Mouse (Mus musculus) spleen, adult 12 weeks (tissue): ENCODE measurements around the gene Mrps6.
"Not testable (repeated sequence)": the region's sequence is repeated elsewhere in the genome, so short reads cannot be mapped to it uniquely, and the experiment has no call there.

Source experiments
- DNase-seq: peaks from one replicate; pipeline ENCODE4 v3.0.0; 2022; ENCODE audit warnings: low spot score

The Mrps6 gene

DNA sequence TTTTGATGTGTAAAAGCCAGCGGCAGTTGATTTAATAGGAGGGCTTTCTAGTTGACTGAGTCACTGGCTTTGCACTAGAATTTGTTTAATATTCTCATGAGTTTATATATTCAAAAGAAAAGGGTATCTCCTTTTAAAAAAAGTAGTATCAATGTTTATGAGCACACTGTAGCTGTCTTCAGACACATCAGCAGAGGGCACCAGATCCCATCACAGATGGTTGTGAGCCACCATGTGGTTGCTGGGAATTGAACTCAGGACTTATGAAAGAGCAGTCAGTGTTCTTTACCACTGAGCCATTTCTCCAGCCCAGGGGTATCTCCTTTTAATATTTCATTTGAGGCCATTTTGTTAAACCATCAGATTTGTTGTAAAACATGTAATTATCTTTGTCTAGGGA is 4.8 kb downstream of the Mrps6 start:
- DNase-seq = no peak

DNA sequence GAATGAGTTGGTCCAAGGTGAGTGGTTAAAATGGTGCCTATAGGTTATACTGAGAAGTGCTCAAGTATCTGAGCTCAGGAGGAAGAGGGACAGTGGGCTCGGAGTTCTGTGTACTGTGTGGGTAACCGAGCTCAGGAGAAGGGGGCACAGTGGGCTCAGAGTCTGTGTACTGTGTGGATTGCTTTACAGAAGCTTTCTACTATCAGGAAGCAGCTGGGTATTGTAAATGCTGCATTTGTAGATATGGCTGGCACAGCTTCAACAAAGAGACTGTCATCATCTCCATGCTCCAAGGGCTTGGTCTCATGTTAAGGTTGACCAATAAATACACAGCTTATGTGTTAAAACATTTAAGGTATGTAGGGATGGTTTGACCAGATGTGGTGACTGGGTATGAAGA is 6.7 kb downstream of the Mrps6 start:
- DNase-seq = no peak

DNA sequence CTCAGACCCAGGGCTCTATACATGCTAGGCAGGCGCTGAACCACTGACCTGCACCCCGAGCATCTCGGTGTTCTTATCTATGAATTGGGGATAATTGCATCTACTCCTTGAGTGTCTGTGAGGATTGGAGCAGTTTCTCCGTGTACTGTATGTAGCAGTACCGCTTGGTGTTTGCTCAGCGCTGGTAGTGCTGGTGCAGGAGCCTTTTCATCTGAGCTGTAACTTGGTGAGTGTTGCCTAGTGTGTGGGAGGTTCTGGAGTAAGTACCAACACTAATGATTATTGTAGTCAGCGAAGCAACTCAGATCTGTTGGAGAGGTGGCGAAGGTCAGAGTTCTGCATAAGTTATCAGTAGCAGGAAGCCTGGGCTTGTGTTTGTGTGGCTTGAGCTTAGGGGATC is 12.3 kb downstream of the Mrps6 start:
- DNase-seq = no peak

- no peak for DNase-seq
These were observed 18.7 kb downstream of the Mrps6 start for GRCm38 (mm10) chr16:92076797-92077196.

DNA sequence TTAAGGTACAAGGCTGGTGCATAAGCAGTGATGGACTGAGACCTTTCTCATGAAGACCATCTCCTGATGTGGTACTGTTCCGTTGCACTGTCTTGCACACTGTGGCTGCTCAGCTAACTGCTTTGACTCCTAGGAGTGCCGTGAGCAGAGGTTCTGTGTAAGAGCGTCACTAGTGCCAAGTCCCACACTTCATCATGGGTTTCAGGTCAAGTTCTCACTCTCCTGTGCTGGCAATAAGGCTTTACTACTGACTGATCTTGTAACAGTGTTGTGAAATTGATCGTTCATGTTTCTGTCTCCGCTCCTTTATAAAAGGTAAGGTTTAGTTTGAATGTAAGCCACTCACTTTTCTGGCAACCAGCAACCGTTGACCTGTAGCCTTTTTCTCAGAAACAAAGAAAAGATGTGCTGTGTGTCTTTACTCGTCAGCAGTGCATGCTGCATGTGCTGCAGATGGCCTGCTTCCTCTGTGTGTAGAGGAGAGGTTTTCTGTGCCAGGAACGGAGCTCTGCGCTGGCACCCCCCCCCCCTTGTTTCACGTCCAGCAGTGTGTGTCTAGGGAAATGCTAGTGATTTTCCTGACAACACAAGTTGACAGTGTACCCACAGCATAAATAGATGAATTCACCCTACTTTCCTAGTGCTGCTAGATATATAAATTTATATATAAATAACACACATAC is 25.8 kb downstream of the Mrps6 start:
- DNase-seq = no peak

DNA sequence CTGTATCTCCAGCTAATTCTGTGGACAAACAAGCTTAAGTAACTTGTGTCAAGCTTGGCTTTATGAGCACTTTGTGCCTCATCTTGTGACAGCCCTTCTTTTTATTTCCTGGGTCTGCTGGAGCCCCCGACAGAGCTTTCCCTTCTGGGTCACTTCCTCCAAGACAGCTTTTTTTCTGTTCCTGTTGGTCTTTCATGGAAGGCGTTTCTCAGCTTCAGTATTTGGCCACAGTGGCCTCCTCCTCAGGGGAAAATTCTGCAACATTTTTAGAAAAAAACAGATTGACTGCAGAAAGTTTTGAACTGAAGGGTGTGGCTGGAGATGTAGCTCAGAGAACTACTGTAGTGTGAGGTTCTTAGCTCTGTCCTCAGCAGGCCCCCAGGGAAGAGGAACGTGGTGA is 31.2 kb downstream of the Mrps6 start:
- DNase-seq = no peak

- DNase-seq = no peak
These were observed 33.8 kb downstream of the Mrps6 start for GRCm38 (mm10) chr16:92091876-92092275.

GRCm38 (mm10) chr16:92098351-92099051 is 40.4 kb downstream of the Mrps6 start:
- no peak for DNase-seq

DNA sequence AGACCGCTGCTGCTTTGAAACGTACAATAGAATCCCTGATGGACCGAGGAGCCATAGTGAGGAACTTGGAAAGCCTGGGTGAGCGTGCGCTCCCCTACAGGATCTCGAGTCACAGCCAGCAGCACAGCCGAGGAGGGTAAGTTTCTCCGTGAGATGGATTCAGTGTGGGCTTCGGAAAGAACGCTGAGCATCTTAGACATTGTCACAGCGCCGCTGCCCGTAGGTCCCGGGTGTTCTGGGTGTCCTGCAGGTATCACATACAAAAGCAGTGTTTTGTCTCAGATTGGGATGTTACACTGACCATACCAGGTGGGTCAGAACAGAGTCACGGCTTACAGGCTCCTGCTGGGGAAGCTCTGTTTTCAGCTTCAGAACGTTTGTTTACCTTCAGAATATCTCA is 41.5 kb downstream of the Mrps6 start:
- DNase-seq = no peak

- no peak for DNase-seq
These were observed 42.0 kb downstream of the Mrps6 start for GRCm38 (mm10) chr16:92100111-92100510.

GRCm38 (mm10) chr16:92102115-92102514 is 44.0 kb downstream of the Mrps6 start:
- no peak for DNase-seq

DNA sequence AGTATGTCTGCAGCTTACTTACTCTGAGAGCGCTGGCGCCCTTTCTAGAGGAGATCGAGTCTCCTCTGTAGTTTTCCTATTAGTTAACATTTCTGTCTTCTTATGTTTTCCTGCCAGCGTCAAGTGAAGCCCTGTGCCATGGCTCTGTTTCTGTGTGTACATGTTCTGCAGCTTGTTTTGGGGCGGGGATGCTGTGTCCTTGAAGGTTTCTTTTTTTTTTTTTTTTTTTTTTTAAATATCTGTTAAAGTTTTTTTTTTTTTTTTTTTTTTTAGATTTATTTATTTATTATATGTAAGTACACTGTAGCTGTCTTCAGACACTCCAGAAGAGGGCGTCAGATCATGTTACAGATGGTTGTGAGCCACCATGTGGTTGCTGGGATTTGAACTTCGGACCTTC is 44.9 kb downstream of the Mrps6 start:
- not testable (repeated sequence) for DNase-seq

GRCm38 (mm10) chr16:92103572-92104331 is 45.7 kb downstream of the Mrps6 start:
- no peak for DNase-seq

- no peak for DNase-seq
These were observed 46.2 kb downstream of the Mrps6 start for GRCm38 (mm10) chr16:92104332-92104590.

GRCm38 (mm10) chr16:92104951-92105350 is 46.9 kb downstream of the Mrps6 start:
- no peak for DNase-seq

DNA sequence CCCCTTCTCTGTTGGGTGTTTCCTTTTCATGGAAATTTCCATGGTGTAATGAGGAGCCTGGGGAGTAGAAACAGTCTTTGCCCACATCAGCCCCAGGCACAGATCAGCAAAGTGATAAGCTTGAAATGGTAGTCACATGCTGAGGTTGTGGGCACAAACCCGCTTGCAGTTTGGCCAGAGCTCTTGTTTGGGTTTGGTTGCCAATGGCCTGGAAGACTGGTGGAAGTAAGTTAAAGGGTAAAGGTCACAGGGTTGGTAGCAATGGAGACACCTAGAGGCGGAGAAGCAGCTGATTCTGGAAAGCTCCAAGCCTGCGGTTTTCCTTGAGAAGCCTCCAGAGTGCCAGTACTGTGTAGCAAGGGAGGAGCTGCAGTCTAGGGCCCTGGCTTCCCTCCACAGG is 47.6 kb downstream of the Mrps6 start:
- DNase-seq = no peak

- DNase-seq = no peak
These were observed 49.3 kb downstream of the Mrps6 start for GRCm38 (mm10) chr16:92107346-92107745.

DNA sequence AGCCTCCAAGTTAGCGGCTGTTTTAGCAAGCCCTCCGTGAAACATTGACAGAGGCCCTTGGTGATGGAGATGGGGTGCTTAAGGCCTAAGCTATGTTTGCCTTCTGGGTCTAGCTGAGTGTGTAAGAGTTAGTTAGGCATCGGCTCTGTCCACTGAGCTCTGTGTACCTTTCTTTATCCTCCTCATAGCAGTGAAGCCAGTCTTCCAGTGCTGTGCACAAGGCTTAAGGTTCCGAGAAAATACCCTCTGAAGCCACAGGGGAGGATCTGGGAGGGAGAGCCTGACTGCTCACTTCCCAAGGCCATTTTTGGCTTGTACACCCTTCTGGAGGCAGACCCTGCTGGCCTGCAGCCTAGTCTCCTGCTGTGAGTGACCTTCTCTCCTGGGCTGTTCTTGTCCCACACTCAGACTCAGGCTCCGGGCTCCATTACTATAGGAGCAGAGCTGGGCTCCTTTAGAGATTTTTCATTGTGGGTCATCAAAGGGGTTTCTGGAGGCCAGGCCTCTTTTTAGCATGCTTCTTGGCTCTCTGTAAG is 56.7 kb downstream of the Mrps6 start:
- no peak for DNase-seq

- DNase-seq = peak; percentile 7
These were observed 57.7 kb downstream of the Mrps6 start for GRCm38 (mm10) chr16:92115611-92116421.

GRCm38 (mm10) chr16:92117337-92118209 is 59.5 kb downstream of the Mrps6 start:
- DNase-seq = no peak

GRCm38 (mm10) chr16:92119013-92119515 is 61.0 kb downstream of the Mrps6 start:
- no peak for DNase-seq
